Mouse (Mus musculus): ENCODE measurements around the gene Dnajc16.

GRCm38 (mm10) chr4:141810975-141811374, 20.2 kb upstream of the Dnajc16 start:
- TF ChIP-seq CTCF (IDR thresholded peaks at IDR 0.05) (no peak), EP300 (IDR thresholded peaks at IDR 0.05) (no peak)
